Mouse (Mus musculus): ENCODE data around the gene Itsn2.
A peak's percentile ranks its signal among the peaks of the same experiment; 100 is the strongest.
"Not testable (repeated sequence)": the region's sequence is repeated elsewhere in the genome, so short reads cannot be mapped to it uniquely, and the experiment has no call there.

Gene Itsn2

DNA sequence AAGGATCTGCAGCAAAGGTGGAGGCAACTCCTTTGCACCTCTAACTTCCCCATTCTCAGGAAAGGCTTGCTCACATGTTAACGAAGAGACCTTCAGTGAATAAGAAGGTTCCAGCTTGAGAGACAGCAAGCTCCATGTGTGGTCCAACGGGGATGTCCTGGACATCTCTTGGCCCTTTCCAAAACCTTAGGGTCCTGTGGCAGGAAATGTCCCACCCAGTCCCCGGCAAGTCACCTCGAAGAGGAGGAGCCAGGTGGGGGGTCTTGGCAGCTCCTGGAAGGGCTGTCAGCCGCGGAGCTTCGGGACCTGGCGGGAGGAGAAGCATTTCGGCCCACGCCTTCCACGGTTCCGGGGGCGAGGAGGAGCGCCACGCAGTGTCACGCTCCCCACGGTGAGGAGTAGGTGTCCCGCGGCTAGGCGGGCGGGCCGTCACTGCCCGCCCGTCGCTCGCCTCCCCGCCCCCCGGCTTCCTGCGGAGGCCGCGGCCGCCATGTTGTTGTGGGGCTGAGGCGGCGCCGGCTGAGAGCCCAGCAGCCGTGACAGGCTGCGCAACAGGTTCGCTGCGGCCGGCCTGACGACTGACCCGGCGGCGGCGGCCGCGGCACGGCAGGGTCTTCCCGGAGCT, at the start of gene Itsn2, which contains the start of gene Gm3625:
Gene Itsn2, plus strand, starts transcription at position 98 of the 625 bp plus-strand sequence.
Gene Gm3625, minus strand, starts transcription at position 387 of the 625 bp plus-strand sequence.
- peak; percentile 63 to 68 for DNase-seq

- no peak for DNase-seq
These were observed 48.0 kb upstream of the Itsn2 start for GRCm38 (mm10) chr12:4544400-4544919.

DNA sequence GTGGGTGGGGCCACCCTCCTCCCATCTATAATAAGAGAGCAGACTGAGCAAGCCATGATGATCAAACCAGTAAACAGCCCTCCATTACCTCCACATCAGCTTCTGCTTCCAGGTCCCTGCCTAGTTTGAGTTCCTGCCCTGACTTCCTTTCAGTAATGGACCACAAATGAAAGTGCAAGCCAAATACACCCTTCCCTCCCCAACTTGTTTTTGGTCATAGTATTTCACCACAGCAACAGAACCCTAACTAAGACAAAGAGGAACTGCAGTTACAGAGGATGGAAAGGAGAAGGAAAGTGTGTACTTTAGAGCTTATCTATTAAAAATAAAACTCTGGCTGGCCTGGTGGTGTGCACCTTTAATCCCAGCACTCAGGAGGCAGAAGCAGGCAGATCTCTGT, 47.0 kb upstream of the Itsn2 start:
- no peak for DNase-seq

- DNase-seq, result no peak
These were observed 45.9 kb upstream of the Itsn2 start for GRCm38 (mm10) chr12:4546491-4546890.

DNA sequence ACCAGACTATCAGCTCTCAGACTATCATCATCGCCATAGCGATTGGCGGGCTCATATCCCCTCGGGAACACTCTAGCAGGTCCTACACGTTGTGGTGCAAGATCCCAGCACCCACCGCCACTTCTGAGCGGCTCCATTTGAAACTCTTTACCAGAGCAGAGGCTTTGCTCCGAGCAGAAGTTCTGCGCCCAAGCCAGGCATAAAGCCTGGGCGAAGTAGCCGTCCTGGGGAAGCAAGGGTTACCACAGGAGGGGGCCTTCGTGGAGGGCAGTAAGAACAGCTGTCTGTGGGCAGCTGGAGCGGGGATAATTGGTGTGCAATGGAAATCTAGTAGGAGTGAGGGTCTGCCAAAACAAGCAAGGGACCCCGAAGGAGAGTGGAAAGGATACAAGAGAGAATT, 44.9 kb upstream of the Itsn2 start:
- DNase-seq, result no peak

DNA sequence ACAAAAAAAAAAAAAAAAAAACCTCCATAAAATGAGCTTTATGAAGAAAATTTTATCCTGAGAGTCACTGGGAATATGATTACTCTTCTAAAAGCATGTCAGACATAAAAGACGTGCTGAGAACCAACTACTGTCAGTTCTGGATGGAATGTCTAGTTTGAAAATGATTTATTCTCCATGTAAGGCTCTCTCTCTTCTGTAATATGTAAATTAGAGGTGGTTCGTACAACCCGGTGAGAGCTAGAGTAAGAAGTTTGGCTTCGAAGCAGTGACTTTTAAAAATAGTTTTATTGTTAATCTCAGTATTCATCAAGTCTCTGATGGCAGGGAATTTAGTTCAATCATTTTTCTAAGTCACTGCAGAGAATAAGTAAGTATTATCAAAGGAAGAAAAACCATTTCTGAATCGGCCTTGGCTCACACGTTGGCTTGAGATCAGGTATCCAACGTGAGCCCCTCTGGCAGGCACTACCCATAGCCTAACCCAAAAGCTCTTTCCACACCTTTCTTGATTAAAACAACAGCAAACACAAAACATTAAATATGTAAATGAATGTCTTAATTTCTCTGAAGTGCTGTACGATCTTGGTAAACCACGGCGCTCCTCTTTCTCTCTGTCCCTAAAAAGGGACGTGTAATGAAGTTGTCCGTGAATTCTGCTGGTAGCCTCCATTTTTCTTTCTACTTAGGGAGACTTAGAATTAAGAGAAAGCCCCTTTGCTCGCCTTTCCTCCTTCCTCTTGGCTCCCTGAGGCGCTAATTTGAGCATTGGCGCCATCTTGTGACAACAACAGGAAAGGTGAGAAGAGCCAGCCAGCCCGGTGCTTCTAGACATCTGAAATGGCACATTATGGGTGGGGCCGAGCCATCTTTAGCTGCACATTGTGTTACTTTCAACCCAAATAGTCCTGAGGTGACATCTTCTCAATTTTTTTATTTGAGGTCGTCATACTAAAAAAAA, 44.1 kb upstream of the Itsn2 start:
- peak; percentile 43 to 60 for DNase-seq

GRCm38 (mm10) chr12:4553704-4554103, 38.7 kb upstream of the Itsn2 start:
- DNase-seq, result not testable (repeated sequence)

DNA sequence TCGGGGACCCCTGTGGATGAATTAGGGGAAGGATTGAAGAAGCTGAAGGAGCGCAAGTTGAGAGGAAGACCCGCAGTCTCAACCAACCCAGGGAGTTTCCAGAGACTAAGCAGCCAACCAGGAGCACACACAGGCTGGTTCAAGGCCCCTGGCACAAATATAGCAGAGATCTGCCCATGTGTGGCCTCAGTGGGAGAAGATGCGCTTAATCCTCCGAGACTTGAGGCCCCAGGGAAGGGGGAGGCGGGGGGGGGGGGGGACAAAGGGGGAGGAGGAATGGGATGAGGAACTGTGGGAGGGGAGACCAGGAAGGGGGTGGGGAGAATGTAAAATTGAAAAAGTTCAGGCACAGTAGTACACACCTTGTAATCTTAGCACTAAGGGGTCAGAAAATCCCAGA, 37.0 kb upstream of the Itsn2 start:
- no peak for DNase-seq

DNA sequence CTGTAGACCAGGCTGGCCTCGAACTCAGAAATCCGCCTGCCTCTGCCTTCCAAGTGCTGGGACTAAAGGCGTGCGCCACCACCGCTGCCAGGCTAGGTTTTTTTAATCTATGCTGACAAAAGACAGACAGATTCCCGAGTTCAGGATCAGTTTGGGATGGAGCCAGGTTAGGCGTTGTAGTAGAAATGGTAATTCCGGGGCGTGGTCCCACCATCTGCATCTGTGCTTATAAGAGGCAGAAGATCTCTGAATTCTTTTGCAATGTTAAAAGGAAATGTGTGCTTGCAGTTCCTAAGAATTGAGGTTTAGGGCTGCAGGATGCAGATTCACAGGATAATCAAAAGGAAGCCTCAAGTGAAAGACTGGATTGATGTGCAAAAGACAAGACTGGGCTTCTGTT, 35.5 kb upstream of the Itsn2 start:
- no peak for DNase-seq

- no peak for DNase-seq
These were observed 35.0 kb upstream of the Itsn2 start for GRCm38 (mm10) chr12:4557436-4557835.

DNA sequence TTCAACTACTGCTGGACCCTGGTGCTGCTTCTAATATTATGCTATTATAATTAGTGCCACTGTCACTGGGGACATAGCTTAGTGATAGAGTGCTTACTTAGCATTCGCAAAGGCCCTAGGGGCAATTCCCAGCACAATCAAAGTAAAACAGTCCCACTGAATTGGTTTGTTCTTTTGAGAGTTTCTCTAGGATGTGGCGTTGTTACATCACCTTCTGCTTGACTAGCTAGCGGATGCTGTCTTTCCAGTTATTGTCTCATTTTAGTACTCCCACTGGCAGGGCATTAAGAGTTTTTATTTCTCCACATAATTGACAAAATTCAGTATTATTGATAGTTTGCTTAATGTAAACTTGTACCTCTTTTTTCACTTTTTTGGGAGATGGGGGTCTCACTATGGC, 34.4 kb upstream of the Itsn2 start:
- DNase-seq, result no peak

- DNase-seq, result peak; percentile 4 to 47
These were observed 33.8 kb upstream of the Itsn2 start for GRCm38 (mm10) chr12:4558475-4559279.

GRCm38 (mm10) chr12:4571864-4572263, 20.6 kb upstream of the Itsn2 start:
- peak in 1 of 2 experiments; percentile 37 for DNase-seq

DNA sequence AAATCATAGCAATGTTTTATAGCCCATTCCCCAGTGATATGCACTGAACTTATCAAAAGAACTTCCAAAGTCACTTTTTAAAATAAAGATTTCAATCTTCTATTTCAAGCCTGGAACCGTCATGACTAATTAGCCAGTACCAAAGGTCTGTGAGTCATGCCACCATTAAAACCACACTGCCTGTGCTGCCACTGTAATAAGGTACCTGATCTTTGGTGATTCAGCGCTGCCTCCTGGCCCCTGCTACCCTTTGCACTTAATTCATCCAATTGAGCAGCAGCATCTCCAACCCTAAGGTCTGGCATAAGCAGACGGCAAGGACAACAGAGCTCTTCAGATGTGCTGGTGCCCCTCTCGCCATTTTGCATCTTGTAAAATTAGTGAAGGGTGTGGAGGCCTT, 18.4 kb upstream of the Itsn2 start:
- DNase-seq, result no peak

GRCm38 (mm10) chr12:4582326-4582725, 10.1 kb upstream of the Itsn2 start:
- no peak for DNase-seq

DNA sequence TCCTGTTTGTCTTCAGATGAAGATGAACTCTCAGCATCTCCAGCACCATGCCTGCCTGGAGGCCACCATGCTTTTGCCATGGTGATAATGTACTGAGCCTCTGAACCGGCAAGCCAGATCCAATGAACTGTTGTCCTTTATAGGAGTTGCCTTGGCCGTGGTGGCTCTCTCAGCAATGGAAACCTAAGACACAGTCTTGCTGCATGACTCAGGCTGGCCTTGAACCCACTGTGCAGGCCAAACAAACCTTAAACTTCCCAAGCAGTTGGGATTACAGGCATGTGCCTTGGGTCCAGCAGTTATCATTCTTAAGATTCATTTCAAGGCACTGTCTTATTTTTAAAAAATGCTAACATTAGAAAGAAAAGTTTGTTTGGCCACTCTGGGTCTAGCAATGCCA, 4.6 kb upstream of the Itsn2 start:
- no peak for DNase-seq

- DNase-seq, result no peak
These were observed 3.8 kb upstream of the Itsn2 start for GRCm38 (mm10) chr12:4588603-4589002.

DNA sequence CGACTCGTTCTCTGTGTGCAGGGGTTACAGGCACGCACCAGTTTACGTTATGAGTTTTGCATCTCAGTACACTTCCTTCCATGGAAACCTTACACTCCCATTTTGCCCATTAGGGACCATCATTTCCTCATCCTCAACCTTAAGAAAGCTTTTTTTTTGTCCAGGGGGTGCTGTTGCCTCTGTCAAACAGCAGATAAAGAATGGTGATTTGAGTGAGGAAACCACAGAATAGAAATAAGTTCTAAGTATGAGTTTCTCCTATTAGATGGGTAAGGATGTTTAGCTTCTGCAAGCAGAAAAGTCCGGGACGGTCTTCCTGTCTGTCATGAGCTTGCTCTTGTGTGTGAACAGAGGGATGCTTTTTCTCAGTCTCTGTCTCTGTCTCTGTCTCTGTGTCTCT, 413 bp upstream of the Itsn2 start:
- no peak for DNase-seq

- DNase-seq, result peak; percentile 41 to 53
These were observed 910 bp downstream of the Itsn2 start for GRCm38 (mm10) chr12:4593166-4593929.

DNA sequence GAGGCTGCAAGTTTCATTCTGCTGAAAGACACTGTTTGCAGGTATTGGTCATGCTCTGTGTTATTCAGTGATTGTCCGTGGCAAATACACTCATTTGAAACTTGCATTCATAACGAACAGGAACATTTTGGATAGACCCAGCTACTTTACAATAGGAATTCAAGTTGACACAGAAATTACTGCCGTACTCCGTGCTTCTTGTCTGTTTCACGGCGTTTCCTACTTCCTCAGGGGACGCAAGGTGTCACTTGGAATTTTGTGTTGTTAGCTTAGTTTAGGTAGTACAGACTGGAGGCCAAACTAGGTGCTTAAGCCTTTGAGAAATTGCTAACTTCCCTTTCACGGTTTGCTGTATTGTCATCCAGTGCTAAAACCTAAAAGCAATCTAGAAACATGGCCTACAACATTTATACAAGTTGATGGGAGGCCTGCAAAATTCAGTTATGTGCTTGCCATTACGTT, 1.5 kb downstream of the Itsn2 start:
- DNase-seq, result no peak

GRCm38 (mm10) chr12:4595055-4595454, 2.6 kb downstream of the Itsn2 start:
- DNase-seq, result no peak
